Mouse (Mus musculus) small intestine, adult 2 months (tissue): ENCODE data around the gene Gm7298. TPM values are rescaled to one million over a fixed set of nuclear protein-coding genes. Genes with fewer than 3 reads are reported as not detected.
"Not testable (repeated sequence)": the region's sequence is repeated elsewhere in the genome, so short reads cannot be mapped to it uniquely, and the experiment has no call there.

Experiments
- H3K27ac ChIP-seq: fragments of 200-500 bp; 2 replicates; pipeline ENCODE4 v1.5.1; 2012; ENCODE audit warnings: low read depth, low read length, control low read depth, inconsistent platforms; ENCODE audit not compliant: insufficient read depth
- H3K27me3 ChIP-seq: fragments of 200-500 bp; 2 replicates; pipeline ENCODE4 v1.6.1; 2012; ENCODE audit warnings: mild to moderate bottlenecking, moderate library complexity, low read length, inconsistent platforms; ENCODE audit not compliant: control insufficient read depth, insufficient read depth
- H3K36me3 ChIP-seq: fragments of 200-500 bp; 2 replicates; pipeline ENCODE4 v1.6.1; 2012; ENCODE audit warnings: mild to moderate bottlenecking, low read length, control low read depth, inconsistent platforms; ENCODE audit not compliant: control insufficient read depth, insufficient read depth
- H3K4me1 ChIP-seq: fragments of 200-500 bp; 2 replicates; pipeline ENCODE4 v1.6.1; 2012; ENCODE audit warnings: low read length, inconsistent platforms, mixed read lengths; ENCODE audit not compliant: control insufficient read depth, insufficient read depth, insufficient read length
- H3K4me3 ChIP-seq: fragments of 200-500 bp; 2 replicates; pipeline ENCODE4 v1.5.1; 2012; ENCODE audit warnings: low read depth, mild to moderate bottlenecking, control low read depth, inconsistent platforms, low read length, moderate library complexity
- CTCF ChIP-seq: fragments of 200-500 bp; IDR thresholded peaks from 2 replicates; pipeline ENCODE4 v1.5.1; 2012; ENCODE audit warnings: low read depth, mild to moderate bottlenecking, control low read depth, inconsistent platforms, low read length, moderate library complexity, mixed read lengths; ENCODE audit not compliant: insufficient replicate concordance, insufficient read length; ENCODE audit errors: extremely low read depth
- POLR2A ChIP-seq: fragments of 200-500 bp; IDR thresholded peaks from 2 replicates; pipeline ENCODE4 v1.6.1; 2012; ENCODE audit warnings: low read depth, mild to moderate bottlenecking, control low read depth, inconsistent platforms, low read length, moderate library complexity
- WGBS: fragments of 180-500 bp; shearing (Covaris S2); methylation state at CpG from one replicate; pipeline ENCODE4 v1.1.7; 2018; 5-methylcytosine and 5-hydroxymethylcytosine counted together
- polyA plus RNA-seq: library from polyadenylated mRNA; depleted of rRNA; stranded (reverse); fragments of >200 nt; gene quantifications from 2 replicates; pipeline ENCODE4 v1.2.3, GENCODE M21; 2012; rRNA removed

Gene Gm7298
- polyA plus RNA-seq, result 0.01 TPM in 1 of 2 replicates, not detected in the other

DNA sequence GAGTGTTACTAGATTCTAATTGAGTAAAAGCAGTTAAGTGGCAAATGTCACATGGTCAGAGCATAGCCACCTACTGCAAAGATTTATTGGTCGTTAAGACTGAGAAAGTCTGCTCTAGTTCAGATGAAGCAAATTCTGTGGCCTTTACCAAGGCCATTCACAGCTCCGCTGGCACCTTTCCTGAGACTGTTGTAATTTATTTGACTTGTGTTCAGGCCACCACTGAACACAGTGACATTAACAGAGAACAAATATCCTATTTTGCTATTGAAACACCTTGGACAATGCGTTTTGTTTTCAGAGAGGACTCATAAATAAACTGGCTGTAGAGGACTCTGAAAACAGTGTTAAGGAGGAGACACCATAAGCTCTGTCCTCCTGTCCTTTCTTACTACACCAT lies at the start of gene Gm7298:
Gene Gm7298 (plus strand): TSS at position 301 of the 400 bp plus-strand sequence.
- 58% methylated on average over 3 of the region's 3 CpGs for WGBS
- H3K27me3 ChIP-seq, result no peaks in the 10 kb centered on the region
- no peaks in the 10 kb centered on the region for H3K36me3 ChIP-seq
- TF ChIP-seq POLR2A, result no peak
- no peak within 1 kb of the TSS for H3K4me3 ChIP-seq
- H3K27ac ChIP-seq, result no peak within 1 kb of the TSS
- H3K4me1 ChIP-seq, result no peaks in the 10 kb centered on the region

DNA sequence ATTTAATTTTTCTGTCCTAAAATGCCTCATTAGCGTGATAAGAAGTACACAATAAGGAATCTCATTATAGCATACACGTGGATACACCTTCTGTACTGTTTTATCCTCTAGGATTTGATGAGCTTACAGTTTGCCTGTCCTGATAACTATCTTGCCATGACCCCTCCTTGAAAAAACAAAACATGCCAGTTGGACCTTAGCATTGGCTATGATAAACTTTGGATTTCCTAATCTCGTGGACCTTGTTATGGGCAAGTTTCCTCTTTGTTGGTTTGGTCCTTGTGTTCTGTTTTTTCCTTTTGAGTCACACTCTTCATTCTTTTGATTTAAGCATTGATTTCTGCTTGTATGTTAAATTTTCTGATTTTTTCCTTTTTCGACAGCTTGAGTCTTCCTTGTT lies 95.3 kb downstream of the Gm7298 start:
- Histone ChIP-seq H3K27me3 (no peaks in the 10 kb centered on the region), H3K36me3 (no peaks in the 10 kb centered on the region), H3K27ac (no peak overlapping the region), H3K4me1 (no peaks in the 10 kb centered on the region), H3K4me3 (no peak overlapping the region)
- TF ChIP-seq CTCF (no peak), POLR2A (no peak)
- 61% methylated on average over 4 of the region's 4 CpGs for WGBS

DNA sequence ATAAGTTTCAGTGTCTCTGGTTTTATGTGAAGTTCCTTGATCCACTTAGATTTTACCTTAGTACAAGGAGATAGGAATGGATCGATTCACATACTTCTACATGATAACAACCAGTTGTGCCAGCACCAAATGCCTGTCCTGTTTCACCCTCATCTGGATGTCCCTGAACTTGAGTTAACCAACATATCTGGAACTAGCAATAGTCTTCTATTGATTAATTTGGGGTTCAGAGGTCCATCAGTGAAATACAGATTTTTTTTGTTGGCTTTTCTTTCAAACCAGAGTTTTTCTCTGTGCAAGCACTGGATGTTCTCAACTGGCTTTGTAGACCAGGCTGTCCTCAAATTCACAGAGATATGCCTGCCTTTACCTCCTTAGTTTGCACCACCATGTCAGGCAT lies 103.6 kb downstream of the Gm7298 start:
- no peaks in the 10 kb centered on the region for H3K27me3 ChIP-seq
- 88% methylated on average over 1 of the region's 1 CpGs for whole genome bisulfite sequencing
- TF ChIP-seq CTCF (no peak), POLR2A (no peak)
- no peaks in the 10 kb centered on the region for H3K4me1 ChIP-seq
- H3K27ac ChIP-seq, result no peak overlapping the region
- H3K36me3 ChIP-seq, result no peaks in the 10 kb centered on the region
- H3K4me3 ChIP-seq, result no peak overlapping the region

DNA sequence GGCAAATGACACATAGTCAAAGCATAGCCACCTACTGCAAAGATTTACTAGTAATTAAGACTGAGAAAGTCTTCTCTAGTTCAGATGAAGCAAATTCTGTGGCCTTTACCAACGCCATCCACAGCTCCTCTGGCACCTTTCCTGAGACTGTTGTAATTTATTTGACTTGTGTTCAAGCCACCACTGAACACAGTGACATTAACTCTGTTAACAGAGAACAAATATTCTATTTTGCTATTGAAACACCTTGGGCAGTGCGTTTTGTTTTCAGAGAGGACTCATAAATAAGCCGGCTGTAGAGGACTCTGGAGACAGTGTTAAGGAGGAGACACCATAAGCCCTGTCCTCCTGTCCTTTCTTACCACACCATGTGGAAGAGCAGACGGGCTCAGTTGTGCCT lies 105.5 kb downstream of the Gm7298 start, which contains the start of gene Mug1:
Gene Mug1 (plus strand): TSS at position 271 of the 400 bp plus-strand sequence.
- not testable (repeated sequence) for H3K27ac ChIP-seq, H3K4me3 ChIP-seq
- 74% methylated on average over 4 of the region's 4 CpGs for WGBS

More for the DNA sequence above, 105.5 kb downstream of the Gm7298 start, which contains the start of gene Mug1:
- H3K4me1 ChIP-seq, H3K36me3 ChIP-seq, H3K27me3 ChIP-seq: not testable (repeated sequence)

Other genes starting within 250 kb of the Gm7298 start
- gene A2m, start 97.6 kb upstream of the Gm7298 start, polyA plus RNA-seq, result not detected in 2 replicates
- gene Mug1, start 105.6 kb downstream of the Gm7298 start, polyA plus RNA-seq, result 0.03 TPM in 1 of 2 replicates, not detected in the other